Mouse (Mus musculus) gastrocnemius, adult 8-10 months (tissue): ENCODE data around the gene Grb10. TPM values are rescaled to one million over a fixed set of nuclear protein-coding genes. Genes with fewer than 3 reads are reported as not detected.

Experiments
- DNase-seq, 2 experiments: peaks; one replicate each; pipeline ENCODE4 v3.0.0; 2022; ENCODE audit warnings: low spot score in 2 of 2
- total RNA-seq, 4 experiments: library from RNA; stranded (reverse); gene quantifications; 2 replicates each; pipeline ENCODE4 v1.2.4; 2022

Grb10 gene
- total RNA-seq, 4 experiments from 2014 or later = 17.0 to 28.7 (median 26.4) TPM

- no peak for DNase-seq
Measured at GRCm38 (mm10) chr11:11948321-11948987, 90.0 kb downstream of the Grb10 start.

- DNase-seq = no peak
Measured at GRCm38 (mm10) chr11:11947857-11948256, 90.6 kb downstream of the Grb10 start.

- no peak for DNase-seq
Measured at GRCm38 (mm10) chr11:11945766-11946165, 92.7 kb downstream of the Grb10 start.

GRCm38 (mm10) chr11:11944814-11945213 lies 93.7 kb downstream of the Grb10 start:
- no peak for DNase-seq

GRCm38 (mm10) chr11:11944082-11944349 lies 94.5 kb downstream of the Grb10 start:
- DNase-seq = no peak

GRCm38 (mm10) chr11:11943240-11944081 lies 95.0 kb downstream of the Grb10 start:
- DNase-seq = no peak

- no peak for DNase-seq
Measured at GRCm38 (mm10) chr11:11942320-11943217, 95.9 kb downstream of the Grb10 start.

- no peak for DNase-seq
Measured at GRCm38 (mm10) chr11:11940833-11941681, 97.4 kb downstream of the Grb10 start.

- DNase-seq = no peak
Measured at GRCm38 (mm10) chr11:11939611-11940010, 98.9 kb downstream of the Grb10 start.

- DNase-seq = no peak
Measured at GRCm38 (mm10) chr11:11938591-11938990, 99.9 kb downstream of the Grb10 start.

- no peak for DNase-seq
Measured at GRCm38 (mm10) chr11:11937340-11938030, 101.0 kb downstream of the Grb10 start.

- no peak for DNase-seq
Measured at GRCm38 (mm10) chr11:11934808-11935207, 103.7 kb downstream of the Grb10 start.

GRCm38 (mm10) chr11:11932102-11932789 lies 106.2 kb downstream of the Grb10 start:
- no peak for DNase-seq

GRCm38 (mm10) chr11:11931688-11932087 lies 106.8 kb downstream of the Grb10 start:
- DNase-seq = no peak

GRCm38 (mm10) chr11:11930527-11930926 lies 108.0 kb downstream of the Grb10 start:
- no peak for DNase-seq

- no peak for DNase-seq
Measured at GRCm38 (mm10) chr11:11929059-11929458, 109.4 kb downstream of the Grb10 start.

GRCm38 (mm10) chr11:11928586-11928985 lies 109.9 kb downstream of the Grb10 start:
- DNase-seq = no peak

GRCm38 (mm10) chr11:11923900-11924299 lies 114.6 kb downstream of the Grb10 start:
- DNase-seq = no peak

GRCm38 (mm10) chr11:11923345-11923744 lies 115.1 kb downstream of the Grb10 start:
- no peak for DNase-seq

- no peak for DNase-seq
Measured at GRCm38 (mm10) chr11:11922106-11922505, 116.4 kb downstream of the Grb10 start.
